Mouse (Mus musculus) embryonic facial prominence, embryonic 15.5 days (tissue): ENCODE data around the gene Rasgef1b. TPM values are rescaled to one million over a fixed set of nuclear protein-coding genes. Genes with fewer than 3 reads are reported as not detected.
"Not testable (repeated sequence)": the region's sequence is repeated elsewhere in the genome, so short reads cannot be mapped to it uniquely, and the experiment has no call there.

ENCODE experiments used
- ATAC-seq: fragments of 200-750 bp; cut with Nextera tagmentation; 2 replicates; pipeline ENCODE4 v1.8.0; 2017; ENCODE audit warnings: low read depth, moderate TSS enrichment; ENCODE audit not compliant: insufficient number of reproducible peaks, low FRiP score, low TSS enrichment
- H3K27ac ChIP-seq: fragments of 300-500 bp; sonication (generic); replicated peaks from 2 replicates; pipeline ENCODE4 v1.5.1; 2015; ENCODE audit warnings: mild to moderate bottlenecking, inconsistent platforms
- H3K27me3 ChIP-seq: fragments of 300-500 bp; sonication (generic); 2 replicates; pipeline ENCODE4 v1.6.1; 2015; ENCODE audit warnings: inconsistent platforms
- H3K36me3 ChIP-seq: fragments of 300-500 bp; sonication (generic); 2 replicates; pipeline ENCODE4 v1.6.1; 2015; ENCODE audit warnings: mild to moderate bottlenecking, inconsistent platforms
- H3K4me1 ChIP-seq: fragments of 300-500 bp; sonication (generic); 2 replicates; pipeline ENCODE4 v1.6.1; 2015; ENCODE audit warnings: inconsistent platforms
- H3K4me2 ChIP-seq: fragments of 300-500 bp; sonication (generic); replicated peaks from 2 replicates; pipeline ENCODE4 v1.6.1; 2015; ENCODE audit warnings: mild to moderate bottlenecking, inconsistent platforms
- H3K4me3 ChIP-seq: fragments of 300-500 bp; sonication (generic); replicated peaks from 2 replicates; pipeline ENCODE4 v1.5.1; 2015; ENCODE audit warnings: mild to moderate bottlenecking, inconsistent platforms
- H3K9ac ChIP-seq: fragments of 300-500 bp; sonication (generic); 2 replicates; pipeline ENCODE4 v1.6.1; 2015; ENCODE audit warnings: inconsistent platforms
- H3K9me3 ChIP-seq: fragments of 300-500 bp; sonication (generic); replicated peaks from 2 replicates; pipeline ENCODE4 v1.6.1; 2016; ENCODE audit warnings: inconsistent platforms
- WGBS: fragments of 180-500 bp; shearing (Covaris S2); methylation state at CpG from one replicate; pipeline ENCODE4 v1.1.7; 2015; 5-methylcytosine and 5-hydroxymethylcytosine counted together
- polyA plus RNA-seq: library from polyadenylated mRNA; unstranded; fragments of >200 nt; fragmentation: Nextera tagmentation; extraction: Ambion mirVana; gene quantifications from 2 replicates; pipeline ENCODE4 v1.2.1, GENCODE M21; 2015

Rasgef1b gene
- polyA plus RNA-seq, 1 experiment from 2014 or later = 11.5 TPM

DNA sequence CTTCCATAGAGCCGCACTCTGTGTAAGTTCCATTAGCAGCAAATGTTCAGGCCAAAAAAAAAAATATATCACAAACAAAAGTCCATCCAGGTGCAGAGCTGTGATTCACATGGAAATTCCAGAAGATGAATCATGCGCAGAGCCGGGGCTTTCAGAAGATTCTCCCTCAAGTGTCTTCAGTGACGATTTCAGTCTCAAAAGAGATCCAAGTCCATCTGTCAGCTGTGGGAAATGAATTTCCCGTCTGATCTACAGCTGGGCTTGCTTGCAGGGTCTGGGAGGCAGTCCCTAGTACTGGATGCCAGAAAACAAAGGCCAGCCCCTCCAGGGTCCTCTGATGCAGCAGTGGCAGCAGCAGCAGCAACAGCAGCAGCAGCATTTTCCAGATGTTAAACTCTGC, 510.5 kb downstream of the Rasgef1b start:
- H3K27ac ChIP-seq = no peak overlapping the region
- no peak for ATAC-seq
- H3K36me3 ChIP-seq = peaks cover 33% of the 10 kb centered on the region

DNA sequence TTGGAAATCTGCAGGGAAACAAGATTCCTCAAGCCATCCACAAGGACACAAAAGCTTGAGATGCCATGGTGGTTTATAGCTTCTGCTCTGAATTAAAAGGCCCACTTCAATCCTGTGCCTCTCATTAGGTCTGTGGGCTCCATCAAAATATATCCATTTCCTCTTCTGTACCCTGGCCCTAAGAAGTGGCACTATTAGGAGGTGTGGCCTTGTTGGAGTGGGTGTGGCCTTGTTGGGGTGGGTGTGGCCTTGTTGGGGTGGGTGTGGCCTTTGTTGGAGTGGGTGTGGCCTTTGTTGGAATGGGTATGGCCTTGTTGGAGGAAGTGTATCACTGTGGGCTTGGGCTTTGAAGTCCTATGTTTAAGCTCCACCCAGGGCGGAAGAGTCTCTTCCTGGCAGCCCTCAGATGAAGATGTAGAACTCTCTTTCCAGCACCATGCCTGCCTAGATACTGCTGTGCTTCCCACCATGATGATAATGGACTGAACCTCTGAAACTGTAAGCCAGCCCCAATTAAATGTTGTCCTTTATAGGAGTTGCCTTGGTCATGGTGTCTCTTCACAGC, 512.2 kb downstream of the Rasgef1b start:
- H3K4me3 ChIP-seq, H3K4me1 ChIP-seq, H3K27ac ChIP-seq, H3K9ac ChIP-seq, H3K27me3 ChIP-seq, H3K4me2 ChIP-seq, ATAC-seq, H3K9me3 ChIP-seq: not testable (repeated sequence)
- WGBS = 88% methylated on average over 1 of the region's 1 CpGs
- H3K36me3 ChIP-seq = peaks cover 20% of the 10 kb centered on the region

More for the DNA sequence above, 510.5 kb downstream of the Rasgef1b start:
- H3K27me3 ChIP-seq = no peaks in the 10 kb centered on the region
- 38% methylated on average over 5 of the region's 5 CpGs for WGBS
- no peaks in the 10 kb centered on the region for H3K9me3 ChIP-seq
- no peak overlapping the region for H3K9ac ChIP-seq
- no peak overlapping the region for H3K4me3 ChIP-seq
- H3K4me1 ChIP-seq = no peaks in the 10 kb centered on the region
- H3K4me2 ChIP-seq = no peak overlapping the region

DNA sequence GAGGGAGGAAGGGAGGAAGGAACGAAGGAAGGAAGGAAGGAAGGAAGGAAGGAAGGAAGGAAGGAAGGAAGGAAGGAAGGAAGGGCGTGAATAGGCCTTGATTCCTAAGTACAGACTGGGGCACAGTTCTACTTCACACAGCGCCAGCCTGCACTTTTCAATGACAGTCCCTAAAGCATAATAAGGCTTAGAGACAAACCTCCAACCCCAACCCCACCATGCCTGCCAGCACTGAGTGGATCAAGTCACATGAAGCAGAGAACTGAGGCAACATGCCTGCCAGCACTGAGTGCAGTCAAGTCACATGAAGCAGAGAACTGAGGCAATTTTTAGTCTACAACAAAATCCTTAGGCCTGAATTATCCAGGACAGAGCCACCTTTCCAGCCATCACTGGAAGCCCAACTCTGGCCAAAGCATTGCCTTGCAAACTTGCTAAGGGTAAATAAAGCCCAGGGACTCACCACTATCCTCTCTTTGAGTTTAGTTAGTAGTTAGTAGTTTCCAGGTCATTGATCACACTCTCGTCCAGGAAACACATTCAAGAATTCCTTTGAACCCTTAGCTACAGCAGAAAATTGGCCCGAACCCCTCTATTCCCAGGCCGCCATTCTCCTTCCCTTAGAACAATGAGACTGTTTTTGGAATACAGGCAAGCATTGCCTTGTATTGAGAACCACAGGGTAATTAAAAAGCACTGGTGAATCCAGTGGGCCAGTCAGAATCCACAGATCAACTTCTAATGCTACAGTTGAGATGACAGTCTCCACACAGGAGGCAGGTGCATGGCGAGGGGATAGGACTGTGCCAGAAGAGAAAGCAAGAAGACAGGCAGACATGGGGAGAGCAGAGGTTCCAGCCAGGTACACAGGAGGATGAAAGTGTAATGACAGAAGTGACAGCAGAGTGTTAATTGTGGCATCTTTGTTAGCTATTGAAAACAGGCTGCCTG, 513.4 kb downstream of the Rasgef1b start:
- Histone ChIP-seq H3K36me3 (peaks cover 8% of the 10 kb centered on the region; the same call in 1 of the 2 replicates), H3K4me2 (no peak overlapping the region), H3K27ac (no peak overlapping the region), H3K9ac (no peak overlapping the region), H3K4me3 (no peak overlapping the region), H3K4me1 (no peaks in the 10 kb centered on the region), H3K27me3 (no peaks in the 10 kb centered on the region), H3K9me3 (no peaks in the 10 kb centered on the region)
- ATAC-seq = no peak
- WGBS = 68% methylated on average over 7 of the region's 7 CpGs

DNA sequence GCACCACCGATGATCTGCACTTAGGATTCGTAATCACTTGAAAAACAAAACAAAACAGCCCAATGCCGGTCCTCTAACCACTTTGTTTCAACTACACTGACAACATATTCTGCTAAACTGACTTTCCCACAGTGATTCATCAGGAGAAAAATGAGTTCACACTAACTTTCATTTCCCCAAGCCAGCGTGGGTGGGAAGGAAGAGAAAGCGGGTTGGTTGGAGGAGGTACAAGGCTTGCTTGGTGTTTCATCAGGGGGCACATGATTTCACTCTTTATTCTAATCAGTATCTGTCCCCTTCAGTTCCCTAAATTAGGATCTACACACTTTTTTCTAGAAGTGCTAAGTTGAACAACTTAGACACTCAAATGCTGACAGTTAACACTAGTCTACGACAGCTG, 514.5 kb downstream of the Rasgef1b start:
- Histone ChIP-seq H3K9ac (no peak overlapping the region), H3K4me2 (no peak overlapping the region), H3K9me3 (no peaks in the 10 kb centered on the region), H3K27ac (no peak overlapping the region), H3K4me1 (no peaks in the 10 kb centered on the region), H3K27me3 (no peaks in the 10 kb centered on the region), H3K4me3 (no peak overlapping the region), H3K36me3 (0 out of 2 replicates have a peak, but pooled peaks cover 8% of the 10 kb centered on the region)
- no peak for ATAC-seq
- 79% methylated on average over 6 of the region's 6 CpGs for WGBS

DNA sequence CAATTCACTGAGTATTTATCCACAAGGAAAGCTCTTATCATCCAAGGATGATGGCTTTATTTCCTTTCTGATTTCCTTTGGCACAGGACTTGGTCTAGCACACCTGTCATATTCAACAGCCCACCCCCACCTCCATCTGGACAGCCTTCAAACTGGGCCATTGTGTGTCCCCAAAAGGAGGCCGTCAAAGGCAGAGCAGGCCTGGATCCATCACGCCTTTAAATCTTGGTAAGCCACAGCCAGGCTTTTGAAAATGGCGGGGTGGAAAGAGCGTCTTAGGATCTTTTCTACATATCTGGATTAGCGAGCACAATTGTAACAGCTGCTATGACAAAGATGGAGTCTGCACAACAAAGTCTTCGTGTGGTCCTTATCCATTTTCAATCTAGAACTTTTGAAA, 515.7 kb downstream of the Rasgef1b start:
- H3K4me1 ChIP-seq = no peaks in the 10 kb centered on the region
- H3K27ac ChIP-seq = no peak overlapping the region
- H3K4me2 ChIP-seq = no peak overlapping the region
- no peaks in the 10 kb centered on the region for H3K9me3 ChIP-seq
- no peaks in the 10 kb centered on the region for H3K27me3 ChIP-seq
- no peak overlapping the region for H3K9ac ChIP-seq
- 0 out of 2 replicates have a peak, but pooled peaks cover 8% of the 10 kb centered on the region for H3K36me3 ChIP-seq
- 85% methylated on average over 6 of the region's 6 CpGs for WGBS
- ATAC-seq = no peak
- H3K4me3 ChIP-seq = no peak overlapping the region

DNA sequence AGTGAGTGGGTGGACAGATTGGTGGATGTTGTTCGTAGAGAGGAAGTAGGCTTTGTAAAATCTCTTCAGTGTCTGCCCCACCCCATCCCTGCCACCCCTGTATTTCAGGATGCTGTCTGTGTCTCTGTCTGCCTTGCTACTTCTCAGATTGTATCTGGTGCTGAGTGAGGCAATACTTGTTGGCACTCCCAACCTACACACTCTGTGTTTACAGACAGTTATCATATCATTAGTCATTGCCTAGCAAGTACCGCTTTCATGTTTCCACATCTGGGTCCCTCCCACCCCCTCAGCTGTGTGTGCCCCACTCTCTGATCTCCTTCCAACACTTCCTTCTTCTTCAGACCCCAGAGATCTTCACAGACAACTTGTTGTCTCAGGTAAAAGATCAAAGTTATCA, 525.4 kb downstream of the Rasgef1b start:
- no peak for ATAC-seq
- H3K27me3 ChIP-seq = peaks cover 9% of the 10 kb centered on the region; the same call in 1 of the 2 replicates
- no peak overlapping the region for H3K4me2 ChIP-seq

DNA sequence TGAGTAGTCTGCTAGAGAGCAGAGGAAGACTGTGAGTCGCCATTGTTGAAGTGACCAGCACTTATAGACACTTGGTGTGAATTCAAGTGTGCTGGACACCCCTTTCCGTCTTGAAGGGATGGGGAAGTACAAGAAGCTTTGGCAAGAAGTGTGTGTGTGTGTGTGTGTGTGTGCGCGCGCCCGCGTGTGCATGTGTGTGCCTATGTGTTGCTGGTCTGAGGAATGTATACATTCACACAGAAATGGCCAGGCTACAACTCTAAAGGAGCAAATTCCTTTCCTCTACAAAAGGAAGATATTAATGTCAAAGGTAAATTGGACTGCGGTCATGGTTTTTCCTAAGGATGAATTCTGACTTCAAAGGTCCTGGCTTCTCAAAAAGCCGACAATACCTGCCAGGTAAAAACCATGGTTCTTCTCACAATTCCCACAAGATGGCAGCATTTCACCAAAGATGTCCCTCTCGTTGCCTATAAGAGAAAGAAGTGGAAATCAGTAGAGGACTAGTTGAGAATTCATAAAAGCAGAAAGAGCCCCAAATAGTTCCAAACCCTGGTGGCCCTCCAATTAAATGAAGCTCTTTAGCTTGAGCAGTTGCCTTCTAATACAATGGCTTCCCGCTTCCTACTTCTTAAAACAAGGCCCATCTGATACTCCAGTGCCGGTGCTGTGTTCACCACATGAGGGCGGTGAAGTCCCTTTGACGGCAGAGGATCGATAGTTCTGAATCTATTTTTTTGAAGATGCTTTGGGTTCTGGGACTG, 526.6 kb downstream of the Rasgef1b start:
- H3K4me1 ChIP-seq = no peaks in the 10 kb centered on the region
- H3K27ac ChIP-seq = no peak overlapping the region
- no peak for ATAC-seq
- 54% methylated on average over 15 of the region's 15 CpGs for WGBS
- peak overlapping the region; percentile 11; the same call in 1 of the 2 replicates for H3K4me3 ChIP-seq
- no peak overlapping the region for H3K9ac ChIP-seq
- H3K36me3 ChIP-seq = no peaks in the 10 kb centered on the region
- H3K9me3 ChIP-seq = no peaks in the 10 kb centered on the region
- H3K27me3 ChIP-seq = peaks cover 9% of the 10 kb centered on the region; the same call in 1 of the 2 replicates
- H3K4me2 ChIP-seq = peak overlapping the region; percentile 37

More for the DNA sequence above, 525.4 kb downstream of the Rasgef1b start:
- no peaks in the 10 kb centered on the region for H3K4me1 ChIP-seq
- no peak overlapping the region for H3K9ac ChIP-seq
- no peak overlapping the region for H3K4me3 ChIP-seq
- 42% methylated on average over 2 of the region's 2 CpGs for WGBS
- H3K9me3 ChIP-seq = no peaks in the 10 kb centered on the region
- H3K27ac ChIP-seq = no peak overlapping the region
- H3K36me3 ChIP-seq = no peaks in the 10 kb centered on the region

DNA sequence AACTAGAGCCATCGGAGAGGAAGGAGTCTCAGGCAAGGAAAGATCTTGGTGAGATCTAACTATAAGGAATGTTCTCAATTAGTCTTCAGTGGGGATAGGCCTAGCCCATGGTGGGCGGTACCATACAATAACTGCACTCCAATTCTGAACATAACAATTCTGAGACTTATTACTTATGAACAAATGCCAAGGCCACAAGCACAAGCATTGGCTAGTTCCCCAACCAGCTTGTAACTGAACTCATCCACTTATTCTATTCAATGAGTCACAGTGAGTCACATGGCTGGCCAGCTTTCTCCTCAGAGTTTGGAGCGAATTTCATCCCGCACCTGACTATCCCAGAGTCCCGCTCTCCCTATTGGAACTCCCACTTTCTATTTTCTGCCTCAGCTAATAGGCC, 533.4 kb downstream of the Rasgef1b start:
- no peak overlapping the region for H3K9ac ChIP-seq
- H3K27ac ChIP-seq = no peak overlapping the region
- no peak overlapping the region for H3K4me2 ChIP-seq
- peaks cover 12% of the 10 kb centered on the region for H3K4me1 ChIP-seq
- no peaks in the 10 kb centered on the region for H3K27me3 ChIP-seq
- H3K4me3 ChIP-seq = no peak overlapping the region
- H3K36me3 ChIP-seq = no peaks in the 10 kb centered on the region
- WGBS = 89% methylated on average over 5 of the region's 5 CpGs
- no peaks in the 10 kb centered on the region for H3K9me3 ChIP-seq
- no peak for ATAC-seq

DNA sequence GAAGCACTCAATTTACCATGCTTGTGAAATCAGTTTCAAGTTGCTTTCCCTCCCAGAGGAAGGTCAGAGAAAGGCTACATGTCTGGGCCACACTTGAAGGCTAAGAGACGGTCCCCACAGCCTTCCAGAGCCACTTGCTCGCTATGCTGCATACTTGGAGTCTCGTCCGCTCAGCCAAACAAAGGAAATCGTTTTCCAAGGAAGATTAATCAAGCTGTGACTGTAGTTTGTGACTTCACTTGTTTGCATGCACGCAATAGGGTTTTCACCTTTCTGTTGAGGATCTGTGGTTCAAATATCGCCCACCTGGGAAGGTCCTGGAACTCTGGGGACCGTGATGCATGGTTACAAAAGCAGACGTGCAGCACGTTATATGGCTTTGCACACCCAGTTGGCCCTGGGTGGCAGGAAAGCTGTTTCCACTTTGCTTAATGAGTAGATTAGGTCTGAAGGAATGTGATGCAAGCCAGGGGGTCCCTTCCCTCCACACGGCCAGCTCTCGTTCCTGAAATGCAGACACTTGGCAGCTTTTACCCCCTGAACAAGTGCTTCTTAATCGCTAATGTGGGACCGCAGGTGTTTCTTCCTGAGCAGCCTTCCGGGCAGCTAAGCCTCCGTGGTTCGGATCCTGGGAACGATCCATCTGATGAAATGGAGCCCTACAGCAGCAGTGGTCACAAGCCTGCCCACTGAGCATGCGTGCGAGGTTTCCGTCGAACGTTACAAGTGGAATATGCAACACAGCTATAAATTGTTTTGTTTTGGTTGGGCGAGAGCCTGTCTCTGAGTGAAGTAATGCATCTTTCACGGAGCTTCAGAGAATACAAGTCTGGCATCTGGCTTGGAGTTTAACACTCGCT, 537.7 kb downstream of the Rasgef1b start:
- Histone ChIP-seq H3K4me2 (peak overlapping the region; percentile 35), H3K4me3 (peak overlapping the region; percentile 2; the same call in 1 of the 2 replicates), H3K4me1 (peaks cover 15% of the 10 kb centered on the region), H3K27ac (peak overlapping the region; percentile 67), H3K9me3 (no peaks in the 10 kb centered on the region), H3K9ac (no peak overlapping the region), H3K36me3 (no peaks in the 10 kb centered on the region), H3K27me3 (no peaks in the 10 kb centered on the region)
- WGBS = 21% methylated on average over 26 of the region's 26 CpGs
- ATAC-seq = peak; percentile 76

DNA sequence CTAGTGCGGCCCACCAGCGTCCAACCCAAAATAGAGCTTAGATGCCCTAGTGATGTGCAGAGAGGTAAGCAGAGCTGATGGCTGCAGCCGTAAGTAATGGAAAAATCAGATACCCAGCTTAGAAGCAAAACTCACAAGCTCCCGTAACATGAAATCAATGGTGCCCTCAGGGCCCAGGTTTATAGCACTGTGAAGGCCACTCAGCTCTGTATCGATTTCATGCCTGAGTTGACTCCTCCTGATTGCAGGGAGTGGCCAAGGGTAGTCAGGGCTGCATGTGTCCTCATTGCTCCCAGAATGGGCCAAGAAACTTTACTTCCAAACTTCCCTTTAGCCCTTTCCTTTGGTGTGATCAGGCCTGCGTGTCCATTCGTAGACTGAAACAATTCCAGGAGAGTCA, 545.2 kb downstream of the Rasgef1b start:
- Histone ChIP-seq H3K27ac (no peak overlapping the region), H3K9ac (no peak overlapping the region), H3K27me3 (no peaks in the 10 kb centered on the region), H3K4me2 (no peak overlapping the region), H3K4me3 (no peak overlapping the region), H3K36me3 (no peaks in the 10 kb centered on the region), H3K4me1 (no peaks in the 10 kb centered on the region), H3K9me3 (peaks cover 3% of the 10 kb centered on the region; the same call in 1 of the 2 replicates)
- no peak for ATAC-seq
- 72% methylated on average over 7 of the region's 7 CpGs for WGBS
